Mouse (Mus musculus): ENCODE data around the gene Itgb4.

DNA sequence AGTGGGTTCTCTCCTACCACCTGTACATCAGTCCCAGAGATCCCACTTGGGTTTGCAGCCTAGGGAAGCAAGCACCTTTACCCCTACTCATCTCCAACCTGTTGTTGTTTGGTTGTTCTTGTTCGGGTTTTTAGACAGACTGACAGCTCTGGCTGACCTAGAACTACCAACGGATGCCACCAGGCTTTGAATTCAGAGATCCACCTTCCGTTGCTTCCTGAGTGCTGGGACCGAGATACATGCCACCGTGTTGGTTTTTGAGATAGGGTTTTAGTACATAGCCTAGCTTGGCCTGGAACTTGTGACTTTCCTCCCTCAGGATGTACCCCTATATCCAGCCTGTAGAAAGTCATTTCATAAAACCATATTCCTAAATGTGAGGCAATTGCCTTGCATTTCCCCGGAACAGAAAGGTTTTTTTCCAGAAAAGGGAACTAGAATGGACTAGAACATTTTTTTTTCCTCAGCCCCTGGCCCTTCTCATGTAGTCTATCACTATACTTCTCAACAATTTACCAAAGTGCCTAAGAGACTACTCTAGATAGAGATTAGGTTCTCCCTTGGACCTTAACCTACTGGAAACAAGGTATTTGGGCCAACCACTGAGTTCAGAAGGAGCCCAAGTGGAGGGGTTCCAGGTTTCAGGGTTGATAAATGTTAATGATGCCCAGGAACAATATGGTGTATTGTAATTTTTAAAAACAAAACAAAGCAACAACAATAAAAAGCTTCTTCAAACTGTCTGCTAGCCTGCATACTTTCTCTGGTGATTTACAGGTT lies 54.8 kb downstream of the Itgb4 start:
- no peak for TF ChIP-seq CTCF (IDR thresholded peaks at IDR 0.05; ENCODE audit: borderline replicate concordance, insufficient read depth, low read length)
- TF ChIP-seq POLR2A (IDR thresholded peaks at IDR 0.05; ENCODE audit: low read depth, low read length), result no peak
